Mouse (Mus musculus) ES-Bruce4 (cell line): Measurements from ENCODE around the gene Gm49339. TPM values are rescaled to one million over a fixed set of nuclear protein-coding genes. Genes with fewer than 3 reads are reported as not detected.

Experiments used
- H3K27ac ChIP-seq: 2 replicates; pipeline ENCODE4 v1.5.1; 2012; ENCODE audit warnings: low read length, inconsistent platforms; ENCODE audit not compliant: insufficient read depth
- H3K27me3 ChIP-seq: 2 replicates; pipeline ENCODE4 v1.6.1; 2012; ENCODE audit warnings: mild to moderate bottlenecking, low read length, inconsistent platforms; ENCODE audit not compliant: control insufficient read depth, poor library complexity, insufficient read depth, severe bottlenecking
- H3K36me3 ChIP-seq: 2 replicates; pipeline ENCODE4 v1.6.1; 2012; ENCODE audit warnings: inconsistent platforms, mild to moderate bottlenecking, low read length, moderate library complexity; ENCODE audit not compliant: control insufficient read depth, poor library complexity, insufficient read depth, severe bottlenecking
- H3K4me1 ChIP-seq: one replicate; pipeline ENCODE4 v1.8.1; 2011; ENCODE audit warnings: low read length; ENCODE audit not compliant: control insufficient read depth, insufficient read depth
- H3K4me3 ChIP-seq: 2 replicates; pipeline ENCODE4 v1.5.1; 2011; ENCODE audit warnings: low read depth, mild to moderate bottlenecking, low read length
- H3K9ac ChIP-seq: 2 replicates; pipeline ENCODE4 v1.6.1; 2012; ENCODE audit warnings: low read depth, mild to moderate bottlenecking, inconsistent platforms; ENCODE audit not compliant: poor library complexity, severe bottlenecking
- H3K9me3 ChIP-seq: replicated peaks from 2 replicates; pipeline ENCODE4 v1.6.1; 2012; ENCODE audit warnings: mild to moderate bottlenecking, low read length, inconsistent platforms; ENCODE audit not compliant: control insufficient read depth, poor library complexity, insufficient read depth, severe bottlenecking
- CTCF ChIP-seq: IDR thresholded peaks from one replicate; pipeline ENCODE4 v1.8.1; 2011; ENCODE audit warnings: low read depth, low read length
- EP300 ChIP-seq: IDR thresholded peaks from 2 replicates; pipeline ENCODE4 v1.6.1; 2011; ENCODE audit warnings: low read depth, low read length; ENCODE audit not compliant: insufficient read depth
- POLR2A ChIP-seq: IDR thresholded peaks from one replicate; pipeline ENCODE4 v1.8.1; 2011; ENCODE audit warnings: low read length; ENCODE audit not compliant: insufficient read depth
- polyA plus RNA-seq: library from polyadenylated mRNA; stranded (reverse); fragments of >200 nt; gene quantifications from 2 replicates; pipeline ENCODE4 v1.2.4, GENCODE M21; 2011; ENCODE audit warnings: low read depth; ENCODE audit not compliant: missing spikeins, insufficient read depth, insufficient read length

Gene Gm49339
- polyA plus RNA-seq, 1 experiment: not detected

GRCm38 (mm10) chr10:51526090-51526489 is 45.7 kb downstream of the Gm49339 start:
- Histone ChIP-seq H3K9me3 (no peaks in the 10 kb centered on the region; the same call in 1 of the 2 replicates), H3K27ac (no peak overlapping the region), H3K27me3 (no peaks in the 10 kb centered on the region), H3K36me3 (no peaks in the 10 kb centered on the region), H3K4me3 (no peak overlapping the region), H3K4me1 (no peaks in the 10 kb centered on the region), H3K9ac (no peak overlapping the region)
- TF ChIP-seq EP300 (no peak), CTCF (no peak), POLR2A (no peak)

- Histone ChIP-seq H3K36me3 (no peaks in the 10 kb centered on the region), H3K9ac (no peak overlapping the region), H3K27ac (no peak overlapping the region), H3K4me3 (no peak overlapping the region), H3K9me3 (no peaks in the 10 kb centered on the region; the same call in 1 of the 2 replicates), H3K4me1 (no peaks in the 10 kb centered on the region), H3K27me3 (no peaks in the 10 kb centered on the region)
- TF ChIP-seq POLR2A (no peak), EP300 (no peak), CTCF (no peak)
Measured at GRCm38 (mm10) chr10:51526633-51527032, 46.2 kb downstream of the Gm49339 start.

- Histone ChIP-seq H3K9me3 (no peaks in the 10 kb centered on the region; the same call in 1 of the 2 replicates), H3K4me3 (no peak overlapping the region), H3K9ac (no peak overlapping the region), H3K4me1 (no peaks in the 10 kb centered on the region), H3K27ac (no peak overlapping the region), H3K27me3 (no peaks in the 10 kb centered on the region), H3K36me3 (no peaks in the 10 kb centered on the region)
- TF ChIP-seq CTCF (no peak), EP300 (no peak), POLR2A (no peak)
Measured at GRCm38 (mm10) chr10:51528840-51529434, 48.5 kb downstream of the Gm49339 start.

GRCm38 (mm10) chr10:51529497-51529896 is 49.1 kb downstream of the Gm49339 start:
- H3K9ac ChIP-seq: no peak overlapping the region
- no peaks in the 10 kb centered on the region for H3K4me1 ChIP-seq
- H3K4me3 ChIP-seq: no peak overlapping the region
- H3K9me3 ChIP-seq: no peaks in the 10 kb centered on the region; the same call in 1 of the 2 replicates
- H3K36me3 ChIP-seq: no peaks in the 10 kb centered on the region
- no peaks in the 10 kb centered on the region for H3K27me3 ChIP-seq
- TF ChIP-seq EP300 (no peak), CTCF (no peak)
- no peak overlapping the region for H3K27ac ChIP-seq

GRCm38 (mm10) chr10:51530813-51531212 is 50.4 kb downstream of the Gm49339 start:
- H3K4me3 ChIP-seq: no peak overlapping the region

More at GRCm38 (mm10) chr10:51530813-51531212, 50.4 kb downstream of the Gm49339 start:
- TF ChIP-seq EP300: no peak
- TF ChIP-seq POLR2A: no peak
- no peak for TF ChIP-seq CTCF
- Histone ChIP-seq H3K27me3 (no peaks in the 10 kb centered on the region), H3K9ac (no peak overlapping the region), H3K36me3 (no peaks in the 10 kb centered on the region), H3K9me3 (no peaks in the 10 kb centered on the region; the same call in 1 of the 2 replicates), H3K4me1 (no peaks in the 10 kb centered on the region), H3K27ac (no peak overlapping the region)

Other genes starting within 250 kb of the Gm49339 start
- gene Lilr4b, start within 50 bp of the Gm49339 start, polyA plus RNA-seq: not detected in 2 replicates
- not detected in 2 replicates for gene Lilrb4a, start 10.3 kb downstream of the Gm49339 start, polyA plus RNA-seq
- gene Fam162b, start 109.9 kb downstream of the Gm49339 start, polyA plus RNA-seq: not detected in 2 replicates
- gene Gprc6a, start 150.8 kb downstream of the Gm49339 start, polyA plus RNA-seq: not detected in 2 replicates
- 1.5 and 2.1 TPM in 2 replicates for gene Rfx6, start 197.1 kb downstream of the Gm49339 start, polyA plus RNA-seq